Mouse (Mus musculus) midbrain, embryonic 13.5 days (tissue): ENCODE measurements at regions not wholly inside any gene's neighbourhood (a gene's known extent, or its start where the extent isn't known, plus 50 kb on each side); places are given as distances from the start of the nearest gene placed in this dataset.
"Not testable (repeated sequence)": the region's sequence is repeated elsewhere in the genome, so short reads cannot be mapped to it uniquely, and the experiment has no call there.

Source experiments
- ATAC-seq: fragments of 200-750 bp; cut with Nextera tagmentation; 2 replicates; pipeline ENCODE4 v1.8.0; 2017; ENCODE audit warnings: mild to moderate bottlenecking, moderate TSS enrichment, moderate library complexity
- H3K27ac ChIP-seq: fragments of 300-500 bp; sonication (generic); 2 replicates; pipeline ENCODE4 v1.5.1; 2015; ENCODE audit warnings: inconsistent platforms, mild to moderate bottlenecking, moderate library complexity
- H3K27me3 ChIP-seq: fragments of 300-500 bp; sonication (generic); 2 replicates; pipeline ENCODE4 v1.6.1; 2015; ENCODE audit warnings: mild to moderate bottlenecking, inconsistent platforms
- H3K36me3 ChIP-seq: fragments of 300-500 bp; sonication (generic); 2 replicates; pipeline ENCODE4 v1.6.1; 2015; ENCODE audit warnings: mild to moderate bottlenecking, inconsistent platforms
- H3K4me1 ChIP-seq: fragments of 300-500 bp; sonication (generic); replicated peaks from 2 replicates; pipeline ENCODE4 v1.6.1; 2015; ENCODE audit warnings: inconsistent platforms
- H3K4me2 ChIP-seq: fragments of 300-500 bp; sonication (generic); replicated peaks from 2 replicates; pipeline ENCODE4 v1.6.1; 2015; ENCODE audit warnings: moderate library complexity, mild to moderate bottlenecking, inconsistent platforms
- H3K4me3 ChIP-seq: fragments of 300-500 bp; sonication (generic); replicated peaks from 2 replicates; pipeline ENCODE4 v1.5.1; 2015; ENCODE audit warnings: mild to moderate bottlenecking, inconsistent platforms
- H3K9ac ChIP-seq: fragments of 300-500 bp; sonication (generic); replicated peaks from 2 replicates; pipeline ENCODE4 v1.6.1; 2015; ENCODE audit warnings: mild to moderate bottlenecking, inconsistent platforms
- H3K9me3 ChIP-seq: fragments of 300-500 bp; sonication (generic); 2 replicates; pipeline ENCODE4 v1.6.1; 2016; ENCODE audit warnings: mild to moderate bottlenecking, inconsistent platforms
- WGBS: fragments of 180-500 bp; shearing (Covaris S2); methylation state at CpG from one replicate; pipeline ENCODE4 v1.1.7; 2015; 5-methylcytosine and 5-hydroxymethylcytosine counted together

DNA sequence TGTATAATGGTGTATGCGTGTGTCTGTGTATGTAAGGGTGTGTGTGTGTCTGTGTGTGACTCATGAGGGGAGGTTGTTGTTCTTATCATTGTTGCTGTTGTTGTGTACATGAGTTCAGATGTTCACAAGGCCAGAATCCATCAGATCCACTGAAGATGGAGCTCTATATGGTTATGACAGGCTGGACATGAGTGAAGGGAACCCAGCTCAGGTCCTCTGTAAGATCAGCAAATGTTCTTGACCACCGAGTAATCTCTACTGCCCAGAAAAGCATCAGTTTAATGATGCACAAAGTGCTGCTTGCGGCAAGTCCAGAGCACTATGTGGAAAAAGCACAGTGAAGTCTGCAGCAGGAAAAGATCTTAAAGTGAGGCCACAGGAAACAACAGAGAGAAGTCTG is 77.5 kb downstream of the Gm15319 start:
- H3K27me3 ChIP-seq, H3K9ac ChIP-seq, H3K4me3 ChIP-seq, H3K4me1 ChIP-seq, H3K4me2 ChIP-seq, ATAC-seq, H3K27ac ChIP-seq, H3K36me3 ChIP-seq, H3K9me3 ChIP-seq: not testable (repeated sequence)
- WGBS = over 99% methylated on average over 2 of the region's 3 CpGs

DNA sequence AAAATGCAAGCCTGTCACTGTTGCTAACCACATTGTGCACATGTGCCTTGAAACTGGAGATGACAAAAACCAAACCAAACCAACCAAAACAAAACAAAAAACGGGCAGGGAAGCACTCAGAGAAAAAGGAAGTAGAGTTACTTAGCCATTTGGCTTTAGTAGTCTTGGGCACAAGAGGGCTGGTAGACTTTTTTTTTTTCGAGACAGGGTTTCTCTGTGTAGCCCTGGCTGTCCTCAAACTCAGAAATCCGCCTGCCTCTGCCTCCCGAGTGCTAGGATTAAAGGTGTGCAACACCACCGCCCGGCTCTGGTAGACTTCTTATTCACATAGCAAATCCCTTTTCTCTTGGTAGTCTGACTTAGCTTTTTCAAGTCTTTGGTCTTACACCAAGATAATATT is 78.2 kb downstream of the Gm15319 start:
- WGBS = 77% methylated on average over 5 of the region's 6 CpGs
- not testable (repeated sequence) for ATAC-seq, H3K9me3 ChIP-seq, H3K4me3 ChIP-seq, H3K36me3 ChIP-seq, H3K4me1 ChIP-seq, H3K9ac ChIP-seq, H3K27me3 ChIP-seq, H3K4me2 ChIP-seq, H3K27ac ChIP-seq

DNA sequence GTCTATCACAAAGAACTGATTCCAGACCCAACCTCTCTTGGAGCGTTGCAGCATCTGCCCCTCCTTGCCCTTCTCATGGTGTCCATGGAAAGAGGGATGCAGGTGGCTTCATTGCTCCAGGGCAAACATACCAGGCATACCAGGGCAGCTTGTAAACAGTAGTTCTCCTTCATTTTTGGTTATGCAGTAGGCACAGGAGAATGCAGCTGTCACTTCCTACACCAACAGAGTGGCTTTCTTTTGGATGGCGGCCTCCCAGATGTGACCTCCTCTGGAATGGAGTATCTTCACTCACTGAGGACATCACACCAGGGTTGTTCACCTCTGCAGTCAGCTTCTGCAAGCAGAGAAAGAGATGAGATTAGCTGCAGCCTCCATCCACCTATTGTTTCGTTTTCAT is 79.9 kb downstream of the Gm15319 start:
- H3K36me3 ChIP-seq, H3K9me3 ChIP-seq, H3K4me1 ChIP-seq, H3K27me3 ChIP-seq, H3K4me2 ChIP-seq, H3K27ac ChIP-seq, H3K9ac ChIP-seq, H3K4me3 ChIP-seq, ATAC-seq: not testable (repeated sequence)
- 100% methylated on average over 1 of the region's 3 CpGs for WGBS

DNA sequence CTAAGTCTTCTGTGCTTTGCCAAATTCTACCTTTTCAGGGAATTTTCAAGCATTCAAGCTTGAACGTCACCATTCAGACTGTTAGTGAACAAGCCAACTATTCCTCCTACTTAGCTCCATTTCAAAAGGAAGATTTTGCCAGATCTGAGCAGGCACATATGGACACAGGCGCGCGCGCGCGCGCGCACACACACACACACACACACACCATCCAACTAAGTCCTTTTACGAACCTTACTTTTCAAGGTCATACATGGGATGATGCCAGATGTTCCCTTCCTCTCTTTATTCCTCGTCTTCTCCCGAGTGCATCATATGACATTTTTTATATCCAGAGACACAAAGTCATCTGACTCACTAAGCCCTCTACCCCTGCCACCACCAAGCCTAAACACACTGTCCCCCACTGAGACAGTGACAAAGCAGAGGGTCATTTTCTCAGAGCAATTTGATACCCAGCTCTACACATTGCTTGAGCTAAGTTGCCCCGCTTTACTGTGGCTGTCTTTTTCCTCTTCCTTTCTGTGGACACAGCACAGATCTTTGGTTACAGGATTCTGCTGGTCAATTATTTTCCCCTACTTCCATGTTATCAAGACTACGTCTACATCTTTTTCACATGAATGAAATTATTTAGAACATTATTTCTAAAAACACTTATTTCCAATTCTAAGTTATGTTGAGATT is 81.7 kb downstream of the Gm15319 start:
- H3K27ac ChIP-seq, ATAC-seq: not testable (repeated sequence)
- WGBS = 94% methylated on average over 14 of the region's 14 CpGs

DNA sequence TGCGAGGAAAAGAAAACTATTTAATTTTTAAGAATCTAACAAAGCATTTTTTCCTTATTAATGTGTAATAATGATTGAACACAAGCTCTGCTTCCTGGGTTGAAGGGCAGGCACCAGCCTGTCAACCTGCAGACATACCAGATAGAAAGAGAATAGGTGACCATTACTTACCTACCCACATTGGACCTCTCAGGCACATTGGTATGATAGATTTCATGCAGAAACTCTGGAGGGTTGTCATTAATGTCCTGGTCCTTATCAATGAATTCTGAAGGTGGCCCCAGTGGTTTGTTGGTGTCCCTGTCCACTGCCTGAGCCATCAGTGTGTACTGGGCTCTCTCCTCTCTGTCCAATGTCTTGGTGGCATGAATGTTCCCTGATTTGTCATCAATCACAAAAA is 85.3 kb downstream of the Gm15319 start:
- not testable (repeated sequence) for H3K4me1 ChIP-seq, H3K9ac ChIP-seq, H3K27ac ChIP-seq, H3K4me2 ChIP-seq, H3K4me3 ChIP-seq, ATAC-seq, H3K27me3 ChIP-seq, H3K9me3 ChIP-seq, H3K36me3 ChIP-seq
- WGBS = 71% methylated on average over 1 of the region's 1 CpGs

More for the DNA sequence above, 81.7 kb downstream of the Gm15319 start:
- H3K4me1 ChIP-seq, H3K9ac ChIP-seq, H3K4me3 ChIP-seq, H3K27me3 ChIP-seq, H3K4me2 ChIP-seq, H3K36me3 ChIP-seq, H3K9me3 ChIP-seq: not testable (repeated sequence)

DNA sequence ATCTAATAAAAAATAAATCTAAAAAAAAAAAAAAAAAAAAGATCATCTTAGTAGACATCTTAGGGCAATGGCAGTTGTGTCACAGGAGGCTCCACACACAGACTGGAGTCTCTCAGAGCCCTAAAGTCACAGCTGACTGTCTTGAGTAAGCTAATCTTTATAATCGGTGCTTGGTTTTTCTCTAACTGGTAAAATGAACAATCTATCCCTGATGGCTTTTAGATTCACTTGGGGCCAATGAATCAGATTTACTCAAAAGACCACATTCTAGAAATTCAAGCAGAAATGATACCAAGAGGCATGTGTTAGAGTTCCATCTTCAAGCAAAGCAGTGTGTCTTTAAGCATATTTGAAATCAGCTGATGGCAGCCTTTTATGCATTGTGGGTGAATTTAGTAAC is 86.3 kb downstream of the Gm15319 start:
- 90% methylated on average over 1 of the region's 1 CpGs for WGBS
- H3K27me3 ChIP-seq, H3K4me1 ChIP-seq, H3K36me3 ChIP-seq, H3K9ac ChIP-seq, H3K4me3 ChIP-seq, H3K4me2 ChIP-seq, H3K9me3 ChIP-seq, H3K27ac ChIP-seq, ATAC-seq: not testable (repeated sequence)

DNA sequence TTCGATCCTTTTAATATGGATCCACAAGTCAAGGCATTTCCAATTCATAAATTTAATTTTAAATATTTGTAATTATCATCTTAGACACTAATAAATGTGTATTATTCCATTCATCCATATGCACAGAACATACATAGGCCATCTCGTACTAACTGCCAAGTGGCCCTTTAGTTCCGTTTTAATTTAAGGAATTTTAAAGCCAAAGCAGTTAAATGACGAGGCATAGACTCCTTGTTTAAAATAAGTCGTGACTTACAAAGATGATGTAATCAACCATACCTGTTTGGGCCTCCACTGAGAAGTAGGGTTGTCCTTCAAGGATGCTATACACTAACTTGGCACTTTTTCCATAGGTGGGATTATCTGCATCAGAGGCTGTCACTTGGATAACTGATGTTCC is 89.2 kb downstream of the Gm15319 start:
- H3K9me3 ChIP-seq, H3K36me3 ChIP-seq, H3K4me2 ChIP-seq, H3K27ac ChIP-seq, H3K27me3 ChIP-seq, H3K9ac ChIP-seq, H3K4me1 ChIP-seq, ATAC-seq, H3K4me3 ChIP-seq: not testable (repeated sequence)
- 85% methylated on average over 4 of the region's 5 CpGs for WGBS

DNA sequence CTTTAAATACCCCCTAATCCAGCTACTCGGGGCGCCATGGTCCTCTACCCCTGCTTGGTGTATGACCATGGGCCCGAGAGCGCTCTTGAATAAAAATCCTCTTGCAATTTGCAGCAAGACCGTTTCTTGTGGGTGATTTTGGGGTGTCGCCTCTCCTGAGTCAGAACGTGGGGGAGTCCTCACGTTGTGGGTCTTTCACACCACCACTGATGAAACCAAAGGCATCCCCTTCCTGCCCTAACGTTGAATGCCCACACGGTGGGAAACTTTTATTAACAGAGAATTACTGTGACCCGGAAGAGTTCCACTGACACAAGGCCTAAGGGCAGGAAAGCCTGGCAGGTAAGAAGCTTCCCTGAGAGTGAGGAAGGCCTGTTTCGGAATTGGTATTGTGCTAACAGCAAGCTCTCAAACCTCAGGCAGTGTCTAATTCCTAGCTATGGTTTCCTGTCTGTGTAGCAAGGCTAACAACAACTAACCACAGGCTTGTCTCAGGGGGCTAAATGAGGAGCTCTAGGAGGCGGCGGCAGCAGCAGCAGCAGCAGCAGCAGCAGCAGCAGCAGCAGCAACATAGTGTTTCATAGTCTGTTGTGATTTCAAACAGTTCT is 95.4 kb downstream of the Gm15319 start:
- not testable (repeated sequence) for H3K4me1 ChIP-seq, H3K36me3 ChIP-seq, H3K4me2 ChIP-seq, H3K4me3 ChIP-seq, H3K9me3 ChIP-seq, ATAC-seq, H3K27me3 ChIP-seq, H3K27ac ChIP-seq, H3K9ac ChIP-seq
- 90% methylated on average over 14 of the region's 14 CpGs for WGBS

DNA sequence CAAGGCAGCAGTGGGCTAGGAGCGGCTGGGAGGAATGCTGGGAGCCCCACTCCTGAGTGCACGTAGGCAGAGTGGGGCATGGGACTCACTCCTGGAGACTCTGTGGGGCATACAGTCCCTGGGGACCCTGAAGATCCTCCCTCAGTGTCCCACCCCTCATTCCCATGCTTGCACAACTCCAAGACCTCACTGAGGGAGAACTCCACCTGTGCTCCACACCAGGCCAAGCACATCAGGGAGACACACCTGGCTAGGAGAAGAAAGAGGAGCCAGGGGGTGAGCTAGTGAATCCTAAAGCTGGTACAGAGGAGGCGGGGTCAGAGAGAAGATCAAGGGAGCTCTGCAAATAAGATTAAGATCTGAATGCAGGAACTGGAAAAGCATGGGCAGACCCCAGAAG is 96.2 kb downstream of the Gm15319 start:
- H3K36me3 ChIP-seq, H3K9me3 ChIP-seq, H3K4me2 ChIP-seq, H3K4me1 ChIP-seq, H3K27ac ChIP-seq, H3K9ac ChIP-seq, H3K4me3 ChIP-seq, H3K27me3 ChIP-seq, ATAC-seq: not testable (repeated sequence)
- WGBS = 88% methylated on average over 3 of the region's 3 CpGs

DNA sequence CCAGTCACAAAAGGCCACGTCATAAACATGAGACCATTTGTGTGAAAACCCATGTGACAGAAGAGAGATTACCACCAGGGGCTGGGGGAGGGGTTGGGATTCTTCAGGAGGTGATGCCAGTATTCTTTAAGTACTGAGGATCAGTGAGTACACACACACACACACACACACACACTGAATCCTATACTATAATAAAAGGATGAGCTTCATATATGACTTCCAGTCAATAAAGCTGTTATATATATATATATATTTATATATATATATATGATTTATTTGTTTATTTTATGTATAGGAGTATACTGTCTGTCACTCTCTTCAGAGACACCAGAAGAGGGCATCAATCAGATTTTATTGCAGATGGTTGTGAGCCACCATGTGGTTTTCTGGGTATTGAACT is 98.4 kb downstream of the Gm15319 start:
- H3K9me3 ChIP-seq, H3K4me2 ChIP-seq, H3K9ac ChIP-seq, H3K4me1 ChIP-seq, H3K27ac ChIP-seq, H3K36me3 ChIP-seq, ATAC-seq, H3K4me3 ChIP-seq, H3K27me3 ChIP-seq: not testable (repeated sequence)
- 71% methylated on average over 1 of the region's 1 CpGs for WGBS

DNA sequence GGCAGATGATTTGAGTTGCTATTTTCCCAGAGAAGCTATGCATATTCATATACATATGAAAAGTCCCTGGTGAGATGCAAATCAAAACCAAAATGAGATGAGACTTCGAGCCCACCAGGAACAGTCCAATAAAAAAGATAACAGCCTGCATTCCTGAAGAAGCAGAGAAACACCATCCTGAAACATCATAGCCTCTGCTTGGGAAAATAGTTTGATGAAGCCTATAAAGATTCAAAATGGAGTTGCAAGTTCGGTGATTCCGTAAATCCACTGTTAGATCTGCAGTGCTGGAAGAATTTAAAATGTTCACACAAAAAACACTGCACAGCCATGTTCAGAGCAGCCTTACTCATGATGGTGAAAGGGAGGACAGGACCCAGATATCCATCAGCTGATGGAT is 98.9 kb downstream of the Gm15319 start:
- H3K27me3 ChIP-seq, H3K4me2 ChIP-seq, H3K4me1 ChIP-seq, H3K4me3 ChIP-seq, H3K27ac ChIP-seq, H3K9ac ChIP-seq, H3K9me3 ChIP-seq, H3K36me3 ChIP-seq, ATAC-seq: not testable (repeated sequence)
- WGBS = 89% methylated on average over 3 of the region's 3 CpGs

DNA sequence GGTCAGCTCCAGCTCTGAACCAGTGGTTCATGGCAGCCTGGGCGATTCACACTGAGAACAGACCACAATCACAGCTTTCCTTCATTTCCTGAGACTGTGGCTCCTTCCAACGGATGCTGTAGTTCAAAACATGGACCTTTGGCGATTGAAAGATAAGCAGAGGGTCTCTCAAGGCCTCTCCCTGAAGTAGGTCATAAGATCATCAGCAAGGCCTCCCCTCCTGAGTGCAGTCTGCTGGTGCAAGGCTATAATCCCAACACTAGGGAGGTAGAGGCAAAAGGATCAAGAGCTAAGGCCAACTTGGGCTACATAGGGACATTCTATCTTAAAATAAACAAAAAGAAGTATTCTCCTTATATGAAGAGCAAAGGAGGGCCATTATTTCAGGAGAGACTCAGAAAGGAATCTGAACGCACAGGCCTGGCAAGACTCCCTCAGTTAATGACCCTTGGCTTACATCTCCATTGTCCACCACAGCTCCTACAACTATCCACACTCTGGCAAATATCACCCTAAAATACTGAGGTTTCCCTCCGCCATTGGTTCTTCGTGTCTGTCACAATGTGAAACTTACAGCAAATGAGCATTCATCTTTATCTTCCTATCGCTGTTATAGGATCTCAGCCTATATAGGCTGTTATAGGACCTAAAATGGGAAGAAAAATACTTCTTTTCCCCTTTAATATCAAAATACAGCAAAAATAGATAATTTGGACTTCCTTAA is 100.0 kb downstream of the Gm15319 start:
- not testable (repeated sequence) for H3K4me1 ChIP-seq, H3K36me3 ChIP-seq, H3K27ac ChIP-seq, H3K27me3 ChIP-seq, ATAC-seq, H3K4me3 ChIP-seq, H3K9me3 ChIP-seq, H3K4me2 ChIP-seq, H3K9ac ChIP-seq
- 85% methylated on average over 6 of the region's 7 CpGs for WGBS

DNA sequence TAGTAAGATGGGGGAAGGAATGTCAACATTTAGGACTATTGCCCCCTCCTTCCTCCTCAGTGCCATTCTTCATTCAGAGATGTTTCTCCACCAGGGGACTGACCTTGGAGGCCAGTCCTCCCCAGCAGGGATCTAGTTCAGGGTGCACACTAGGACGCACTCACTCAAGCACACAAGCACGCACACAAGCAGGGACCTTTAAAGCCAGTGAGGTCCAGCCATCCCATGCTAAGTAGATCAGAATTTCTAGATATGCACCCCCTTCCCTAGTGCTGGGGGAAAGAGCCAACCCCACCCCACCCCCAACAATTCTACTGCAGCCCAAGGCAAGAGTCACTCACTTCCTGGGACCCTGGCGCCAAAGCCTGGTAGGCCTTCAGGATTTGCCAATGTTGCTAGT is 100.8 kb downstream of the Gm15319 start:
- H3K4me1 ChIP-seq, H3K4me2 ChIP-seq, H3K9me3 ChIP-seq, H3K36me3 ChIP-seq, H3K27me3 ChIP-seq, H3K4me3 ChIP-seq, H3K27ac ChIP-seq, H3K9ac ChIP-seq: not testable (repeated sequence)
- 77% methylated on average over 2 of the region's 3 CpGs for WGBS
- ATAC-seq = peak; percentile 86
